Mouse (Mus musculus) neural tube, embryonic 10.5 days (tissue): ENCODE data around the gene Bglap2.
A peak's percentile ranks its signal among the peaks of the same experiment; 100 is the strongest.
"Not testable (repeated sequence)": the region's sequence is repeated elsewhere in the genome, so short reads cannot be mapped to it uniquely, and the experiment has no call there.

Source experiments
- DNase-seq: peaks from one replicate; pipeline ENCODE4 v3.0.0-alpha.2; 2017; ENCODE audit warnings: low spot score; ENCODE audit errors: extremely low spot score

The Bglap2 gene

GRCm38 (mm10) chr3:88378599-88378998 is at the start of gene Bglap2:
Gene Bglap2, minus strand, starts transcription at chr3:88378699.
- not testable (repeated sequence) for DNase-seq

DNA sequence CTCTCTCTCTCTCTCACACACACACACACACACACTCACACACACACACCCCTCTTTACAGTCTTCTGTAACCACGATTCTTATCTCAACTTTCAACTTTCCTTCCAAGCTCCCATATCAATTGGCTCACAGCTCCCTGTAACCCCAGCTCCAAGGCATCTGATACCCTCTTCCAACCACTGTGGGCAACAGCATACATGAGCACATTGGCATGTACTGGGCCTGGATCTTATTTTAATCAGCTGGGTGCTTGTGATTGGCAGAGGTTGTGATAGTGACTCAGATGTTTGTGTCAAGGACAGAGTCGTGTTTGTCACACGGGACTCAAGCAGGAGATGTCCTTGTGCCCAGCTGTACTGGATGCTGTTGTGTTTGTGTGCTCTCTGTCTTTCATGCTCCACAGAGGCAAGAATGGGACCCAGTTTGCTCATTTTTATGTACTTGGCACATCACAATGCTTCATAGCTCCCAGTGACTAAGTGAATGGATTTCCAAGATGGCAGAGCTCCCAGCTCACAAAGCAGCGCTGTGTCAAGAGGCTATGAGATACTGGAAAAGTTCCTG is 48.9 kb upstream of the Bglap2 start:
- DNase-seq: no peak

- no peak for DNase-seq
These were observed 47.4 kb upstream of the Bglap2 start for GRCm38 (mm10) chr3:88425708-88426420.

DNA sequence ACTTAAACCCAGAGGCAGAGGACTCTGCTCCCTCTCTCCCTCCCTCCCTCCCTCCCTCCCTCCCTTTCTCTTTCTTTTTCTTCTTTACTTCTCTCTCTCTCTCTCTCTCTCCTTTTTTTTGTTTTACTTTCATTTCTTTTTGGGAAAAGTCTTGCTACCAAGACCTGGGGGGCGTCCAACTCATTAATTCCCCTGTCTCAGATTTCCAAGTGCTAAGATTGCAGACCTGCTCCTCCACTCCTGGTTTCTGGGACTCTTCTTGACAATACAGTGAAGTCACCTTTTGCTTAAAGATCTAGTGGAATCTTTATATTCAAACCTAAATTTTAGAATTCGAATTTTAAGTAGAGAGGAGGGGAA is 46.8 kb upstream of the Bglap2 start:
- DNase-seq: no peak

- DNase-seq: peak; percentile 85
These were observed 46.3 kb upstream of the Bglap2 start, which contains the start of gene Slc25a44 for GRCm38 (mm10) chr3:88424605-88425329. Gene Slc25a44, minus strand, starts transcription at chr3:88425139.

GRCm38 (mm10) chr3:88422020-88422720 is 43.7 kb upstream of the Bglap2 start:
- DNase-seq: no peak

- no peak for DNase-seq
These were observed 42.3 kb upstream of the Bglap2 start for GRCm38 (mm10) chr3:88420771-88421170.

DNA sequence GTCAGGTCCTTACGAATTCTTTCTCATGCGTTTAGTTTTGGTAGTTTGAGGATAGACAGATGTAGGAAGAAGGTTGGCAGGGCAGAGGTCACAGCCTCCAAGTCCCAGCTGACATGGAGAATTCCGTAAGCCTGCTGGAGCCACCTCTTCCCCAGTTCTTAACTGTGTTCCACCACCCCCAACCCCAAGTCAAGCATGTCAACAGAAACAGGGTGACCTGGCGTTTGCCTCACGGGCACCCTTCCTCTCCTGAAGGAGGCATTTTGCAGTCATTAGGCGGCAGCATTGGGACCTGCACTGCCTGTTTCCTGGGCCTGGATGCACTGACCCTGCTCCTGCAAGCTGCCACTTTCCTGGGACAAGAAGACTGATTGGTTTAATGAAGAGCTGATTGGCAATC is 39.5 kb upstream of the Bglap2 start:
- no peak for DNase-seq

DNA sequence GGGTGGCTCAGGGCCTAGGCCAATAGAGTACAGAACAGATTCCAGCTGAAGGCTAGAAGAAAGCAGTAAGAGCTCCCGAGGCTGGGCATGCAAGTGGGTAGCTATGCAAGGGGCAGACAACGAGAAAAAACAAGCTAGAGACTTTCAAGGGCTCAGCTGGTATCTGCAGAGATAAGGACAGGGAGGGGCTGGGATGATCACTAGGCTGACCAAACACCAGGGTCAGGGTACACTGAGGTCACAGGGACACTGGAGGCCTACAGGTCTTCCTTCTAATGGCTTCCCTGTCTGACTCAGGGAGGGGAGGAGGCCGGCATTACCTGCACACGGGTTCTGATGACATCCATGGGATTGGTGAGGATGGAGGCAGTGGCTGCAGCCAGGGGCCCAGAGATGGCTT is 37.2 kb upstream of the Bglap2 start:
- no peak for DNase-seq

- DNase-seq: no peak
These were observed 34.1 kb upstream of the Bglap2 start for GRCm38 (mm10) chr3:88412636-88413035.

DNA sequence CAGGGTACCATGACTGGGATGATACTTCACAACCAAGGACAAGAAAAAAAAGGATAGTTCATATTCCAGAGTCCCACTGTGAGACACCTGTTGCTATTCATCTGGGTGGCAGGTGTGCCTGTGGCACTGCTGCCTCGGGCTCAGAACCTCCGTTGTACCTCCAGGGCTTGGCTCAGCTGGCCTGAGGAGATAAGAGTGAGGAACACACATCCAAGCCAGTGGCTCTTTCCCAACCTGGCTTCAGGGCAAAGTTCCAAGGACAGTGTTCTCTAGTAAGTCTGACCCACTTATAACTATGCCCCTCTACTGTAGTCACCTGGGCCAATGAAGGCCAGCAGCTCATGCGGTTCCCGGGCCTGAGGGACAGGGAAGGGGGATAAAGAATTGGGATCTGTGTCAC is 33.2 kb upstream of the Bglap2 start:
- DNase-seq: no peak

DNA sequence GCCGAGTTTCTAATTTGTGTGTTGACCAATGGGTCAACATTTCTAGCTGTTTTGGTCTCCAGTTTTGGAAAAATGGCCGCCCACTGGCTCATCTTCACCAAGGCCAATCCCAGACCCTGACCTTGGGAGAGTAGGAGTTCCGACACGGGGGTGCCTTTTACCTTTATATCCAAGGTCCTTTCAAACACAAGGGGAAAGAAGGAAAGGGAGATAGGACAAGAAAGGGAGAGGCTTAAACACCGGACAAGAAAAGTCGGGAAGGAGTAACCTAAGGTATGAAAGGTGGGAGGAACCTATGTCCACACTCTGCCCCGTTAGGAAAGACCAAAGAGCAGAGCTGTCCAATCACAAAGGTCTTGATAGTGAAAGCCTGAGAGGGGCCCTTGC is 32.1 kb upstream of the Bglap2 start:
- no peak for DNase-seq

GRCm38 (mm10) chr3:88409741-88410644 is 31.5 kb upstream of the Bglap2 start, which contains the start of gene Pmf1:
Gene Pmf1, minus strand, starts transcription at chr3:88410331.
- DNase-seq: peak; percentile 95

- no peak for DNase-seq
These were observed 30.5 kb upstream of the Bglap2 start for GRCm38 (mm10) chr3:88408953-88409352.

GRCm38 (mm10) chr3:88407529-88407928 is 29.0 kb upstream of the Bglap2 start:
- no peak for DNase-seq

- peak; percentile 65 for DNase-seq
These were observed 28.6 kb upstream of the Bglap2 start for GRCm38 (mm10) chr3:88407090-88407489.

DNA sequence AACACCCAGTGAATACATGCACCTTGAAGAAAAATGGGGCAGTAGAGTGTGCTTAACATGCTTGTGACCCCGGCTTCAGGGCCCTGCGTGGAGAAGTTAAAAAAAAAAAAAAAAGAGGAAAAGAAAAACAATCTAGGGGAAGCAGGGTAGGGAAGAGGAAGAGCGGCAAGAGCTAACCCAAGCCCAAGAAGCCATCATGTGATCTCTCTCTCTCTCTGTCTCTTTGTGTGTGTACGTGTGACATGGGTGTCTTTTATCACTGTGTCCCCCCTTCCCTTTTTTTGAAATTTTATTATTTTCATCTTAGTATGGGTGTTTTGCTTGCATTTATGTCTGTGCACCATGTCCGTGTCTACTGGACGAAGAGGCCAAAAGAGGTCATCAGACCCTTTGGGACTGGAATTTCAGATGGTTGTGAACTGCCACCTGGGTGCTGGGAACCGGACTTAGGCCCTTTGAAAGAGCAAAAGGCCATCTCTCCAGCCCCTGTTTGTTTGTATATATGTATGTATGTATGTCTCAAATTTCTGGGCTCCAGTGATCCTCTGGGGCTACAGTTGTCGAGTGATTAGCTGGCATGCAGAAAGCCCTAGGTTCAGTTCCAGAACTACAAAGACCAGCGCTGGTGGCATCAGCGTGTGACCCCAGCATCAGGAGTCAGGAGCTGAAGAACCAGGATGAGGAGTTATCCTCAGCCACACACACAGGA is 25.2 kb upstream of the Bglap2 start:
- DNase-seq: no peak

- no peak for DNase-seq
These were observed 20.2 kb upstream of the Bglap2 start for GRCm38 (mm10) chr3:88398666-88399065.

GRCm38 (mm10) chr3:88395742-88396141 is 17.2 kb upstream of the Bglap2 start:
- no peak for DNase-seq

DNA sequence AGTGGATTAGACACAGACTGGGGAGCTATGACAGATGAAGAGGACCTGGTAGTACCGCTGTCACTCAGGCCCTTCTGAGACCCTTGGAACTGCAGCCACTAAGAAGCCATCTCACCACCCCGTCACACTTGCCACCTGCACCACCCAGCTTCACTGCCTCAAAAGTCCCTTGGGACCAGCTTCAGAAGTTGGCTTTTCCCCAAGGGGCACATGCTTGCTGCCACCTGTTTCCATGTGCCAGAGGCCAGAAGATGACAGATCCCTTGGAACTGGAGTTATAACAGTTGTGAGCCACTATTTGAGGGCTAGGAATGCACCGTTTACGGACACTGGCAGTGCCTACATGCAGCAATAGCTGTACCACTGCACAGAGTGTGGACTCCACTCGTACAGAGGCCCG is 16.8 kb upstream of the Bglap2 start:
- no peak for DNase-seq
